Mouse (Mus musculus): ENCODE results near the gene Lrp1. TPM values are rescaled to one million over a fixed set of nuclear protein-coding genes. Genes with fewer than 3 reads are reported as not detected.

The Lrp1 gene
- 1.5 TPM for polyA plus RNA-seq (2014; fragmentation: Illumina TruSeq; extraction: RNeasy Lipid Tissue Mini Kit (QIAGEN cat#74804); ENCODE audit: low read depth, low replicate concordance)

DNA sequence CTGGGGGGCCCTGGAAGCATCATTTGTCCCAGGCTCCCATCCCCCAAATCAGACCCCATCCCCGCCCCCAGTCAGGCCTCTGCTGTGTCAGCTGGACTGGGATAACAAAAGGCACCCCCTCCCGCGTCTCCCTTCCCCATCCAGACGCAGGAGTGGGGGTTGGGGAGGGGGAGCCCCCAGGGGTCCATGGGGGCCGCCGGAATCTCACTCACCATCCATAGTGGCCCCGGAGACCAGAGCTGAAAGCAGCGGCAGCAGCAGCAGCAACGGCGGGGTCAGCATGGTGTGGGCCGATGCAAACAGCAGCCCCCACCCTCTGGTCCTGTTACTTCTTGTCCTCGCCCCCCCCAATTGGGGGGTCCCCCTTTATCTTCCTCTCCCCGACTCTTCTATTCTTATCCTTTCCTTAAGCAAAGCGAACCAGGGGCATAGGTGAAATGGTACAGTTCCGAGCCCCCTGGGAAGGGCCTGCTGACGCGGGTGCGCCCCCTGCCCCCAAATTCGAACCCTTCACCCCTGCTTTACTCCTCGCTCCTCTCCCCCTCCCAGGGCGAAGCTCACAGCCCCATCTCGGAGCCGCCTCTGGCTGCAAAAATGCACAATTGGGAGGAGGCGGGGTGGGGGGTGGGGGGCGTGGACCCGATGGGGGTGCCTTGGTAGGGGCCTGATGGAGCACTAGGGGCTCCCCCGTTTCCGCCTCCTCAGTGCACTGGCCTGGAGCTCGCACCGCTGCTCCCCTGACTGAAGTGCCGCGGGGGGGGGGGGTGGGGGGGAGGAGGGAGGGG lies at the start of gene Lrp1:
TSS of gene Lrp1 (minus strand) at position 743 of the 785 bp plus-strand sequence.

DNA sequence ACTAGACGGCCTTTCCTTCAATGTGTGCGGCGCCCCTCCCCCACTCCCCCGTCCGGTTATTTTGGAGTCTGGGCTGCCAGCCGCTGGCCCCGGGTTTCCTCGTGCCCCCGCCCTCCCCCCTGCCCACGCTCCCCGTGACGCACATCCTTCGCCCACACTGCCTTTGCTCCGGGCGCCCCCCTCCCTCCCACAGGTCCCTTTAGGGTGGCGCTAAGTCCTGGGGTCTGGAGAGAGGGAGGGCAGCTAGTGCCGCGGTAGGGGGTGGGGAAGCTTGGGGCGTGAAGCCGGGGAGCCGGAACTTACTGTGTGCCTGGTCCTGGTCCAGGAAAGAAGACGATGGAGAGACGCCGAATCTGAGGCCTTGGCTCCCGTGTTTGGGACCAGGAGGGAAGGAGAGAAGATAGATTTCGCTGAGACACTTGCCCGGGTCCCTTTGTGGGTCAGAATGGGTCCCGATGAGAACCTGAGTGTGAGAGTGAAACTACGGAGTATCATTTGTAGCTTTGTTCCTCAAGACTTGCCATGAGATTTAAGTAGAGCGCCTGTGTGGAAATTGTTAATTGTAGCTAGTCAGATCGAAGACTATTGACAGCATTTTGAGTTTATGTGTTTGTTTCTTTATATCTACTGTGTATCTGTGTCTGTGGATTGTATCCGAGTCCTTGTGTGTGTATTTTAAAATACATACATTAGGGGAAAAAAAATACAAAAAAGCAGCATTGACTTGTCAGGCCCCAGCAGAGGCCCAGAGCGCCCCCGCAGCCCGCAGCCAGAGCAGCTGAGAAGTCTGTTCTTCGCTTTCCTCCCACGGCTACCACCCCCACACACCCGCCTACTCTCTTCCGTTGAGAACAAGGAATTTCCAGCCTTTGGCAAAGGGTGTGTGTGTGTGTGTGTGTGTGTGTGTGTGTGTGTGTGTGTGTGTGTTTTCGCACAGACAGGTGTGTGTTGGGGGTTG lies 47.4 kb upstream of the Lrp1 start, which contains the start of gene Nab2:
TSS of gene Nab2 (minus strand) at position 476 of the 958 bp plus-strand sequence.

DNA sequence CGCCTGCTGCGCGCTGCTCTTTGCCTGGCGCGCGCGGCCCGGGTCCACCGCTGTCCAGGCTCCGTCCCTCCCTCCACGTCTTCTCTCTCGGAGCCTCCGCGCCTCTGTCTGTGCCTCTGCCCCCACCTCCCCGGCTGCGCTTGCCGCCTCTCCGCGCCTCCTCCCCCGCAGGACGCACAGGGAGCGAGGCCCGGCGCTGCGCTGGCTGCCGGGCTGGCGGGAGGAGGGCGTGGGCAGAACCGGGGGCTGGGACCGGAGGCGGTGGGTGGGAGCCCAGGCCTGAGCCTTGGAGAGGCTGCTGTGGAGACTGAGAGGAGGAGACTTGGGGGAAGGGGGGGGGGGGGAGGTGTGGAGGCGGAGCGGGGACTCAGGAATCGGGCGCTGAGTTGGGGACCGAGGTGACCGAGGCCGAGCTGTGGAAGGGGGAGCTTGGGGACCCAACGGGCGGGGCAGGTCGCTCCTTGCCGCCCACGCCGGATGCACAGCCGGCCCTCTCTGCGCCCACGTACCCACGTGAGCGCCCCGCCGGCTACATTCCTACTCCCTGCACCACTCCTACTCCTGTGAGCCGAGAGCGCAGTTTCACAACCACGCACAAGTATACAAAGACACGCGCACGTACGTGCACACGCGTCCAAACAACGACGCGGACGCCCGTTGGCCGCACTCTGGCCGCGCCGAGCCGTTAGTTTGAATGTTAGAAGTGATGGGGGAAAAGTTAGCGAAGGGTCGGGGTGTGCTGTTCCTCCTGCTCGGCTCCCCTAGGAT lies 45.7 kb upstream of the Lrp1 start, which contains the start of gene Nemp1:
TSS of gene Nemp1 (plus strand) at position 401 of the 768 bp plus-strand sequence.

DNA sequence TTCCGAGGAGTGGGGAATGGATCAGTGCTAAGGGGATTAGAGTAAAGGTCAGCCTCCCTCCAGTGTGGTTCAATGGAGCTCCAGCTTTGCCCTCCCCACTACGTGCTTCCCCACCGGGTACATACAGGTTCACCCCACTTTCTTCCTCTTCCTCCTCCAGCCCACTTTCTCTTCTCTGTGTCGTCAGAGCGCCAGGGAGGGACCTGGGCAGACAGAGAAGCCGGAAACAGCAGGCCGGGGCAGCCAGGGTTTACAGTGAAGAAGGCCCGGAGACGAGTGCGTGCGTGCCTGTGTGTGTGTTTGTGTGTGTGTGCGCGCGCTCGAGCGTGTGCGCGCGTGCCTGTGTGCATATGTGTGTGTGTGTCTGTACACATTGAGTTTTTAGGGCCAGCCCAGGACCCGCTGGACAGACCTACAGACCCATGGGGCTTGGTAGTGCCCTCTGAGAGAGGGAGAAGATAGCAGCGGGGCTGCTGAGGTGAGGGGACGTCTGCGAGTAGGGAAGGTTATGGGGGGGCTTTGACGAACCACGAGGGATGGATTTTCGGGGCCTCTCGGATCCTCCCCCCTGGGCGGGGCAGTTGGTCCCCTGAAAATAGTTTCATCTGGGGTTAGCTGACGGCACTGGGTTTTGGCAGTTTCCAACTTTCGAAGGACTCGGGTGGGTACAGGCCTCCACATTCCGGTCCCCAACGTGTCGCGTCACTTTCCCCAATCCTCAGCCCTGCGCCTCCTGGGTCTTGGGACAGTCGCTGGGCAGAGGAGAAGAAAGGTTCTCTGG lies 22.0 kb upstream of the Lrp1 start, which contains the start of gene Stat6:
TSS of gene Stat6 (plus strand) at position 215 of the 781 bp plus-strand sequence.

DNA sequence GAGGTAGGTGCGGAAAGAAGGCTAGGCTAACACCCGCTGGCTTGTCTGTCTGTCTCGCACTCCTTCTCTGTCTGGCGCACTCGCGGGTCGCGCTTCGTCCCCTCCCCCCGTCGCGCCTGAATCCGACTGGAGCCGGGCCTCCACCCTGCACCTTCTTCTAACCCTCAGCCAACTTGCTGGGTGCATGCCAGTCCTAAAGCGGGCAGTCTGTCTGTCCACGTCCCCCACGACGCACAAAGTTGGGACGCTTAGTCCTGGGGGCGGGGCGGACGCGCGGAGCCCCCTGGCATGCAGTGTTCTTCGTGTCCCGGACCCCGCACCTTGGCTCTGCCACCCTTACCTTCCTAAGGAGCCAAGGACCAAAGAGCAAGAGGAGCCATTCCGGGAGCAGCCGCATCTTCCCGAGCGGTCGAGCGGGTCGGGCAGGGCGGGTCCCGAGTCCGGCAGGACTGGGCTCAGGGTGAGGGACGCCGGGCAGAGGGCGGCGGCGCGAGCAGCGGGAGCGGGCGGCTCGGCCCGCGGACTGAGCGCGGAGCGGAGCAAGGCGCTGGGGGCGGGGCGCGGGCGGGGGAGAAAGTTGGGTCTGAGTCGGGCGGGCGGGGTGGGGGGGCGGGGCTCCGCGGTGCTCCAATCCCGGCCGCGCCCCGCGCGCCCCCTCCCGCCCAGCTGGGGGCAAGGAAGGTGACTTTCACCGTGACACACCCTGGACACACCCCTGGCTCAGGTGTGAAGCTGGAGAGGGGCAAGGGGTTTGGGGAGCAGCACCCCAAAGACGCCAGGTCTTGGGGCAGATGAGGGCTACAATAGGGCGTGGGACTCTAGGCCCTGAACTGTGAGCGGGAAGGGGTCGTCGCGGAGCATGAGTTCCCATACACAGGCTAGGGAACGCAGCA lies 86.7 kb downstream of the Lrp1 start, which contains the start of gene Nxph4:
TSS of gene Nxph4 (minus strand) at position 524 of the 893 bp plus-strand sequence.

DNA sequence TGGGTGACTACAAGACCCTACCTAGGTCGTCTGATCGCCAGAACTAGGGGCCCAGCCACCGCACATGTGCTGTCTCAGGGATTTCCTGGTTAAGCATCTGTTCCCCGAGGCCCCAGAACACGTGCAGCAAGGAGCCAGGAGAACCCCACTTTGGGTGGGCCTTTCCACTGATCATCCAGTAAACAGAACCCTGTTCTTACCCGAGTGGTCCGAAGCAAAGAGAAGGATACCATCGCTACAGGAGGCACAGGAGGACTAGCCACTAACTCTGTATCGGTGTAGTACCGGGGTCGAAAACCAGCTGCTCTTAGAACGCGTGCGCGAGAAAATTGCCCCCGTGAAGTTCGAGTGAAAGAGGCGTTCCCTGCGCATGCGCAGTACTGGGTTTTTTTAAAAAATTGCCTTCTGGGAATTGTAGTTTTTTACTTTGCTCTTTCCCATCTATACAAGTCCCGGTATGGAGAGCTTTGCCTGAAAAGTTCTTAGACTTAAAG lies 98.8 kb downstream of the Lrp1 start, which contains the start of gene Shmt2:
TSS of gene Shmt2 (minus strand) at position 357 of the 494 bp plus-strand sequence.

DNA sequence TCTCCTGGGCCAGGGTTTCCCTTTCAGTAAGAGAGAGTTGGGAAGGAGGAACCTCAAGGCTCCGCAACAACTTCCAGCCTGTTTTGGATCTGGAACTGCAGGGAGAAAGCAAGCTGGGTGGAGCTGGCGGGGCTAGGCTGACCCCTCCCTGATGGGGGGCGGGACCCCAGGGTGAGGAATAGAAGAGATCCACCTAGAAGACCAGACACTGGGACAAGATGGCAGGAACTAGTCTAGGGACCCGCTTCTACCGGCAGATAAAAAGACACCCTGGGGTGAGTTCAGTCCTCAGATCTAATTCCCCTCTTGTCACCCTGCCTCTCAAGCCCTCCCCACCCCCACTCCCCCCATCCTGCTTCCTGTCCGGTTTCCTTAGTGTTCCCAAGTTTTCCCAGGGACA lies 106.2 kb downstream of the Lrp1 start, which contains the start of gene Ndufa4l2:
TSS of gene Ndufa4l2 (plus strand) at position 204 of the 400 bp plus-strand sequence.

DNA sequence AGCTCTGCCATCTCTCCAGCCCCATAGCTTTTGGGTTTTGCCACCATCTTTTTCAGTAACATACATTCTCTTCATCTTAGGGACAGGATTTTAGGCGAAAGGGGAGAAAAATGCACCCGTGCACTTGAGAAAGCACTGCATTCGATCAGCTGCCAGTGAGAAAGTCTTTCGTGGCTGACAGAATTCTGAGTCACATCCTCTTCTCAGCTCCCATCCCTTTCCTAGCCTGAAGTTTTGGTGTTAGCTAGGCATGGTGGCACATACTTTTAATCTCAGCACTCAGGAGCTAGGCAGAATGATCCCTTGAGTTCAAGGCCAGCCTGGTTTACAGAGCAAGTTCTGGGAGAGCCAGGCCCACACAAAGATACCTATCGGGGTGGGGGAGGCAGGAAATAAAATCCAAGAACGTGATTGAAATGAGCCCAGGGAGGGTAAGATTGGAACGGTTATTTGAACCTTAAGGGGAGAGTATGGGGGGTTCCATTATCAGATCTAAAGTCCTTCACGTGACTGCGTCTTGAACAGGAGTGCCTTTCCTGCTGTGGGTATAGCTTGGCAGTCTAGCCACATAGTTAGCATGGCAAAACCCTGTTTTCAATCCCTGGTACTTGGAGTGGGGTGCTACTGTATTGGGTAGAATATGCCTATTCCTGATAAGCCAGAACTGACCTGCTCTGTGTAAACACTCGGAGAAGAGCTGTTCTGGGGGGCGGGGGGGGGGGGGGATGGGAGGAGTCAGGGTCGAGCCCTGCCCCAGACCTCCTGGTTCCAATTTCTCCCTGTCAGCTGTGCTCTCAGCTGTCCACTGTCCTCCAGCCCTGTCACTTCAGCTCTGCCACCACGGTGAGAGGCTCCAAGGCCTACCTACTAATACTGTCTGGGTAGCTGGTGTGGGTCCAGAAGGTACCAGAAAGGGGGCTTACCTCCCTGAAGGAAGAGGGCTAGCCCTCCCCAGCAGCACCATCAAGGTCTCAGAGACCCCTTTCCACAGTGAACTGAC lies 119.8 kb downstream of the Lrp1 start, which contains the start of gene Stac3:
TSS of gene Stac3 (plus strand) at position 793 of the 1,000 bp plus-strand sequence.

Other genes with a start within 250 kb of the Lrp1 start
- 149 TPM for gene R3hdm2, start 240.8 kb downstream of the Lrp1 start, polyA plus RNA-seq (2014; fragmentation: Illumina TruSeq; extraction: RNeasy Lipid Tissue Mini Kit (QIAGEN cat#74804); ENCODE audit: low read depth, low replicate concordance)
- gene Stac3, start 119.5 kb downstream of the Lrp1 start, polyA plus RNA-seq (2014; fragmentation: Illumina TruSeq; extraction: RNeasy Lipid Tissue Mini Kit (QIAGEN cat#74804); ENCODE audit: low read depth, low replicate concordance), result not detected
- gene Ndufa4l2, start 106.2 kb downstream of the Lrp1 start, polyA plus RNA-seq (2014; fragmentation: Illumina TruSeq; extraction: RNeasy Lipid Tissue Mini Kit (QIAGEN cat#74804); ENCODE audit: low read depth, low replicate concordance), result not detected
- 7.9 TPM for gene Shmt2, start 98.7 kb downstream of the Lrp1 start, polyA plus RNA-seq (2014; fragmentation: Illumina TruSeq; extraction: RNeasy Lipid Tissue Mini Kit (QIAGEN cat#74804); ENCODE audit: low read depth, low replicate concordance)
- gene Nxph4, start 86.6 kb downstream of the Lrp1 start, polyA plus RNA-seq (2014; fragmentation: Illumina TruSeq; extraction: RNeasy Lipid Tissue Mini Kit (QIAGEN cat#74804); ENCODE audit: low read depth, low replicate concordance), result not detected
- gene Stat6, start 21.8 kb upstream of the Lrp1 start, polyA plus RNA-seq (2014; fragmentation: Illumina TruSeq; extraction: RNeasy Lipid Tissue Mini Kit (QIAGEN cat#74804); ENCODE audit: low read depth, low replicate concordance), result 22.0 TPM
- 5.9 TPM for gene Nemp1, start 45.8 kb upstream of the Lrp1 start, polyA plus RNA-seq (2014; fragmentation: Illumina TruSeq; extraction: RNeasy Lipid Tissue Mini Kit (QIAGEN cat#74804); ENCODE audit: low read depth, low replicate concordance)
- 1.2 TPM for gene Nab2, start 47.4 kb upstream of the Lrp1 start, polyA plus RNA-seq (2014; fragmentation: Illumina TruSeq; extraction: RNeasy Lipid Tissue Mini Kit (QIAGEN cat#74804); ENCODE audit: low read depth, low replicate concordance)
- gene Myo1a, start 84.0 kb upstream of the Lrp1 start, polyA plus RNA-seq (2014; fragmentation: Illumina TruSeq; extraction: RNeasy Lipid Tissue Mini Kit (QIAGEN cat#74804); ENCODE audit: low read depth, low replicate concordance), result not detected
- gene Tac2, start 103.3 kb upstream of the Lrp1 start, polyA plus RNA-seq (2014; fragmentation: Illumina TruSeq; extraction: RNeasy Lipid Tissue Mini Kit (QIAGEN cat#74804); ENCODE audit: low read depth, low replicate concordance), result not detected
- 2.1 TPM for gene Zbtb39, start 118.4 kb upstream of the Lrp1 start, polyA plus RNA-seq (2014; fragmentation: Illumina TruSeq; extraction: RNeasy Lipid Tissue Mini Kit (QIAGEN cat#74804); ENCODE audit: low read depth, low replicate concordance)
- gene Gpr182, start 130.6 kb upstream of the Lrp1 start, polyA plus RNA-seq (2014; fragmentation: Illumina TruSeq; extraction: RNeasy Lipid Tissue Mini Kit (QIAGEN cat#74804); ENCODE audit: low read depth, low replicate concordance), result 0.61 TPM
- gene Rdh1, start 138.6 kb upstream of the Lrp1 start, polyA plus RNA-seq (2014; fragmentation: Illumina TruSeq; extraction: RNeasy Lipid Tissue Mini Kit (QIAGEN cat#74804); ENCODE audit: low read depth, low replicate concordance), result 1.1 TPM
- not detected for gene Rdh16f1, start 138.6 kb upstream of the Lrp1 start, polyA plus RNA-seq (2014; fragmentation: Illumina TruSeq; extraction: RNeasy Lipid Tissue Mini Kit (QIAGEN cat#74804); ENCODE audit: low read depth, low replicate concordance)
- 3.0 TPM for gene Rdh9, start 155.2 kb upstream of the Lrp1 start, polyA plus RNA-seq (2014; fragmentation: Illumina TruSeq; extraction: RNeasy Lipid Tissue Mini Kit (QIAGEN cat#74804); ENCODE audit: low read depth, low replicate concordance)
- gene Rdh16, start 180.0 kb upstream of the Lrp1 start, polyA plus RNA-seq (2014; fragmentation: Illumina TruSeq; extraction: RNeasy Lipid Tissue Mini Kit (QIAGEN cat#74804); ENCODE audit: low read depth, low replicate concordance), result 190 TPM
- gene Rdh19, start 228.8 kb upstream of the Lrp1 start, polyA plus RNA-seq (2014; fragmentation: Illumina TruSeq; extraction: RNeasy Lipid Tissue Mini Kit (QIAGEN cat#74804); ENCODE audit: low read depth, low replicate concordance), result 2.4 TPM
- gene Rdh16f2, start 245.3 kb upstream of the Lrp1 start, polyA plus RNA-seq (2014; fragmentation: Illumina TruSeq; extraction: RNeasy Lipid Tissue Mini Kit (QIAGEN cat#74804); ENCODE audit: low read depth, low replicate concordance), result 144 TPM

Measured in kidney, adult 10 weeks (tissue).